Mouse (Mus musculus) CH12.LX (cell line): ENCODE results near the gene Olfr350.

Source experiments
- CHD1 ChIP-seq: IDR thresholded peaks from 2 replicates; pipeline ENCODE4 v1.6.1; 2012; ENCODE audit warnings: low read depth, low read length, improper control_type of control experiment, inconsistent platforms
- CTCF ChIP-seq, 2 experiments: IDR thresholded peaks in 1 of 2; conservative IDR thresholded peaks in 1 of 2; 2 replicates each; pipeline ENCODE4 v1.5.1; 2011 to 2012; ENCODE audit warnings: low read depth in 2 of 2, low read length in 2 of 2, improper control_type of control experiment in 1 of 2, inconsistent platforms in 1 of 2, mild to moderate bottlenecking in 1 of 2, moderate library complexity in 1 of 2
- EP300 ChIP-seq: IDR thresholded peaks from 2 replicates; pipeline ENCODE4 v1.6.1; 2011; ENCODE audit warnings: low read length, improper control_type of control experiment
- ETS1 ChIP-seq: conservative IDR thresholded peaks from 2 replicates; pipeline ENCODE4 v1.6.1; 2012; ENCODE audit warnings: low read depth, mild to moderate bottlenecking, inconsistent platforms, low read length, improper control_type of control experiment, moderate library complexity
- GABPA ChIP-seq: IDR thresholded peaks from 2 replicates; pipeline ENCODE4 v1.6.1; 2012; ENCODE audit warnings: low read depth, low read length, improper control_type of control experiment, inconsistent platforms; ENCODE audit not compliant: insufficient replicate concordance
- JUND ChIP-seq: conservative IDR thresholded peaks from 2 replicates; pipeline ENCODE4 v1.6.1; 2011; ENCODE audit warnings: low read depth, low read length, improper control_type of control experiment
- MAFK ChIP-seq: IDR thresholded peaks from 2 replicates; pipeline ENCODE4 v1.6.1; 2011; ENCODE audit warnings: low read length, improper control_type of control experiment; ENCODE audit not compliant: insufficient replicate concordance
- MAX ChIP-seq: IDR thresholded peaks from 2 replicates; pipeline ENCODE4 v1.6.1; 2011; ENCODE audit warnings: low read length, improper control_type of control experiment
- MXI1 ChIP-seq: IDR thresholded peaks from 2 replicates; pipeline ENCODE4 v1.6.1; 2011; ENCODE audit warnings: mild to moderate bottlenecking, low read depth, low read length, improper control_type of control experiment
- POLR2A ChIP-seq: IDR thresholded peaks from 2 replicates; pipeline ENCODE4 v1.6.1; 2011; ENCODE audit warnings: low read depth, mild to moderate bottlenecking, improper control_type of control experiment, low read length
- USF1 ChIP-seq: IDR thresholded peaks from 2 replicates; pipeline ENCODE4 v1.6.1; 2014; ENCODE audit warnings: low read depth, mild to moderate bottlenecking, inconsistent platforms, low read length, improper control_type of control experiment
- ZC3H11A ChIP-seq: IDR thresholded peaks from 2 replicates; pipeline ENCODE4 v1.6.1; 2012; ENCODE audit warnings: low read depth, mild to moderate bottlenecking, inconsistent platforms, low read length, improper control_type of control experiment
- ZNF384 ChIP-seq: IDR thresholded peaks from 2 replicates; pipeline ENCODE4 v1.6.1; 2012; ENCODE audit warnings: low read depth, low read length, improper control_type of control experiment, inconsistent platforms

GRCm38 (mm10) chr2:36862560-36862959 is 16.4 kb downstream of the Olfr350 start, which contains the start of gene Olfr351:
- TF ChIP-seq POLR2A (no peak), CHD1 (no peak), ETS1 (no peak), CTCF (conservative IDR thresholded peaks at IDR 0.05 in 1 of 2, IDR thresholded peaks at IDR 0.05 in 1 of 2; ENCODE audit: low read depth in 2 of 2, low read length in 2 of 2) (no peak), MAFK (no peak), ZC3H11A (no peak), USF1 (no peak), EP300 (no peak), GABPA (no peak), JUND (no peak), MAX (no peak), ZNF384 (no peak), MXI1 (no peak)
